ENCODE assay signal across 8 mouse cellular contexts in genomic region chr4:133093056-133093455, GRCm38 (mm10). TPM values are rescaled to one million over a fixed set of nuclear protein-coding genes. Genes with fewer than 3 reads are reported as not detected.
DNase-seq lines count a peak whose midpoint lies in the region; ATAC-seq and TF ChIP-seq lines count a peak whose summit lies in the region.

No protein-coding gene starts in this region.

- H3K27me3 ChIP-seq in heart, adult 2 months (ENCODE audit: control insufficient read depth, insufficient read depth, low read length), result no peaks in the 10 kb centered on the region
- H3K27me3 ChIP-seq in neural tube, embryonic 13.5 days, result peaks cover 8% of the 10 kb centered on the region; the same call in 1 of the 2 replicates
- no peaks in the 10 kb centered on the region for H3K27me3 ChIP-seq in limb, embryonic 11.5 days (ENCODE audit: control insufficient read depth, insufficient read depth, low read length)
- no peaks in the 10 kb centered on the region for H3K27me3 ChIP-seq in small intestine, adult 2 months (ENCODE audit: control insufficient read depth, insufficient read depth, low read length)

- no peaks in the 10 kb centered on the region for H3K36me3 ChIP-seq in heart, adult 2 months (ENCODE audit: control insufficient read depth, insufficient read depth, low read length)
- H3K36me3 ChIP-seq in neural tube, embryonic 13.5 days, result no peaks in the 10 kb centered on the region
- H3K36me3 ChIP-seq in limb, embryonic 11.5 days (ENCODE audit: control insufficient read depth, insufficient read depth, low read length), result no peaks in the 10 kb centered on the region
- H3K36me3 ChIP-seq in small intestine, adult 2 months (ENCODE audit: control insufficient read depth, insufficient read depth, low read length), result no peaks in the 10 kb centered on the region

- no peak overlapping the region for H3K4me2 ChIP-seq in neural tube, embryonic 13.5 days
- H3K4me2 ChIP-seq in limb, embryonic 11.5 days (ENCODE audit: low read depth, severe bottlenecking), result no peak overlapping the region

- no peak for ATAC-seq in neural tube, embryonic 13.5 days (ENCODE audit: low read depth)
- ATAC-seq in limb, embryonic 11.5 days (ENCODE audit: insufficient number of reproducible peaks, low FRiP score, low TSS enrichment, low read depth), result no peak

- peak overlapping the region; percentile 65 for H3K27ac ChIP-seq in heart, adult 2 months
- H3K27ac ChIP-seq in neural tube, embryonic 13.5 days (replicated peaks), result peak overlapping the region; percentile 69
- peak overlapping the region; percentile 36; the same call in 1 of the 2 replicates for H3K27ac ChIP-seq in limb, embryonic 11.5 days (replicated peaks; ENCODE audit: low read depth, low read length)
- H3K27ac ChIP-seq in small intestine, adult 2 months (ENCODE audit: insufficient read depth, low read depth, low read length), result peak overlapping the region; percentile 42

- no peak overlapping the region for H3K4me3 ChIP-seq in heart, adult 2 months
- no peak overlapping the region for H3K4me3 ChIP-seq in neural tube, embryonic 13.5 days
- H3K4me3 ChIP-seq in limb, embryonic 11.5 days (ENCODE audit: low read depth, low read length), result no peak overlapping the region
- no peak overlapping the region for H3K4me3 ChIP-seq in small intestine, adult 2 months (ENCODE audit: low read depth, low read length)

- 70% methylated on average over 6 of the region's 6 CpGs for WGBS in heart, adult 2 months
- WGBS in neural tube, embryonic 13.5 days, result 57% methylated on average over 6 of the region's 6 CpGs
- 56% methylated on average over 6 of the region's 6 CpGs for WGBS in limb, embryonic 11.5 days
- WGBS in small intestine, adult 2 months, result 59% methylated on average over 6 of the region's 6 CpGs

- TF ChIP-seq CTCF in heart, adult 2 months (IDR thresholded peaks at IDR 0.05), result no peak
- no peak for TF ChIP-seq CTCF in small intestine, adult 2 months (IDR thresholded peaks at IDR 0.05; ENCODE audit: extremely low read depth, insufficient read length, insufficient replicate concordance, low read depth, low read length)

- H3K9me3 ChIP-seq in neural tube, embryonic 13.5 days, result no peaks in the 10 kb centered on the region
- no peaks in the 10 kb centered on the region for H3K9me3 ChIP-seq in limb, embryonic 11.5 days (ENCODE audit: control insufficient read depth, low read length)

- no peak for TF ChIP-seq POLR2A in heart, adult 2 months (IDR thresholded peaks at IDR 0.05; ENCODE audit: insufficient read depth, low read depth, low read length)
- no peak for TF ChIP-seq POLR2A in small intestine, adult 2 months (IDR thresholded peaks at IDR 0.05; ENCODE audit: low read depth, low read length)

- no peak for DNase-seq in heart, adult 2 months
- DNase-seq in heart, postnatal 10 days, result no peak
- no peak for DNase-seq in neural tube, embryonic 10.5 days (ENCODE audit: extremely low spot score, low spot score)
- no peak for DNase-seq in limb, embryonic 11.5 days (ENCODE audit: low spot score)
- DNase-seq in gastrocnemius, postnatal 4 days (ENCODE audit: low spot score in 2 of 2), result no peak
- DNase-seq in layer of hippocampus, postnatal 10 days (ENCODE audit: low spot score in 2 of 2), result no peak

- intact Hi-C loops in heart, adult 2 months (cut with DNase I), result loop anchor here (5.0 kb wide), 1 partner anchor 36 kb away; no protein-coding TSS in a partner anchor
- intact Hi-C loops in heart, postnatal 10 days (cut with DNase I), result loop anchor here (5.0 kb wide), 1 partner anchor 36 kb away; no protein-coding TSS in a partner anchor

- no peaks in the 10 kb centered on the region for H3K79me2 ChIP-seq in heart, adult 2 months (replicated peaks; ENCODE audit: control insufficient read depth, insufficient read depth, low read length)

- H3K4me1 ChIP-seq in heart, adult 2 months (ENCODE audit: control insufficient read depth, insufficient read depth, low read length), result peaks cover 36% of the 10 kb centered on the region
- H3K4me1 ChIP-seq in neural tube, embryonic 13.5 days (replicated peaks), result peaks cover 63% of the 10 kb centered on the region
- H3K4me1 ChIP-seq in limb, embryonic 11.5 days (ENCODE audit: control insufficient read depth, insufficient read depth, low read length), result peaks cover 57% of the 10 kb centered on the region
- peaks cover 52% of the 10 kb centered on the region for H3K4me1 ChIP-seq in small intestine, adult 2 months (ENCODE audit: control insufficient read depth, insufficient read depth, insufficient read length, low read length)

- TF ChIP-seq EP300 in heart, adult 2 months (IDR thresholded peaks at IDR 0.05; ENCODE audit: insufficient read depth, low read depth, low read length), result no peak

- H3K9ac ChIP-seq in heart, adult 2 months (ENCODE audit: low read depth, low read length), result no peak overlapping the region
- H3K9ac ChIP-seq in neural tube, embryonic 13.5 days, result peak overlapping the region; percentile 48
- no peak overlapping the region for H3K9ac ChIP-seq in limb, embryonic 11.5 days (ENCODE audit: low read length)

RNA-seq across cellular contexts. Expression of gene Wasf2, which starts 37.2 kb away (rescaled TPM):
- total RNA-seq in heart, adult 2 months (2021), result 10 to 100 TPM; 77.5 to 83.8 TPM
- polyA plus RNA-seq in heart, adult 2 months (2012; rRNA removed), result 34.6 and 39.7 TPM in 2 replicates
- total RNA-seq in heart, postnatal 10 days (2021), result 100 to 1,000 TPM; 134 to 164 TPM
- polyA plus RNA-seq in neural tube, embryonic 13.5 days (2015; fragmentation: Nextera tagmentation; extraction: Ambion mirVana), result 34.0 and 36.5 TPM in 2 replicates
- 54.7 and 63.6 TPM in 2 replicates for polyA plus RNA-seq in limb, embryonic 11.5 days (2014; fragmentation: Nextera tagmentation; extraction: Ambion mirVana)
- polyA plus RNA-seq in small intestine, adult 2 months (2012; rRNA removed), result 37.6 and 97.6 TPM in 2 replicates
- 100 to 1,000 TPM; 110 TPM for total RNA-seq in gastrocnemius, postnatal 4 days (2021)
- 10 to 100 TPM; 42.3 to 42.7 TPM for total RNA-seq in layer of hippocampus, postnatal 10 days (2021)
